Mouse (Mus musculus): ENCODE data around the gene Mocs1. TPM values are rescaled to one million over a fixed set of nuclear protein-coding genes. Genes with fewer than 3 reads are reported as not detected.
"Not testable (repeated sequence)": the region's sequence is repeated elsewhere in the genome, so short reads cannot be mapped to it uniquely, and the experiment has no call there.

Gene Mocs1
- polyA plus RNA-seq, 1 experiment = 73.1 TPM

- 90% methylated on average over 6 of the region's 6 CpGs for WGBS
- H3K4me1 ChIP-seq (ENCODE audit: control insufficient read depth, insufficient read depth, insufficient read length, low read length) = peaks cover 18% of the 10 kb centered on the region
- no peaks in the 10 kb centered on the region for H3K27me3 ChIP-seq (ENCODE audit: control insufficient read depth, insufficient read depth, low read length)
- H3K27ac ChIP-seq (ENCODE audit: insufficient read depth, low read depth, low read length) = no peak overlapping the region
- TF ChIP-seq CTCF (IDR thresholded peaks at IDR 0.05; ENCODE audit: extremely low read depth, insufficient read length, insufficient replicate concordance, low read depth, low read length) = no peak
- TF ChIP-seq POLR2A (IDR thresholded peaks at IDR 0.05; ENCODE audit: low read depth, low read length) = no peak
- H3K36me3 ChIP-seq (ENCODE audit: control insufficient read depth, insufficient read depth, low read length) = peaks cover 31% of the 10 kb centered on the region
- no peak overlapping the region for H3K4me3 ChIP-seq (ENCODE audit: low read depth, low read length)
Measured at GRCm38 (mm10) chr17:49431176-49431575, 3.0 kb downstream of the Mocs1 start.

GRCm38 (mm10) chr17:49432071-49432711 lies 4.0 kb downstream of the Mocs1 start:
- 19% methylated on average over 4 of the region's 4 CpGs for whole genome bisulfite sequencing
- peak overlapping the region; percentile 23; the same call in 1 of the 2 replicates for H3K27ac ChIP-seq (ENCODE audit: insufficient read depth, low read depth, low read length)
- TF ChIP-seq POLR2A (IDR thresholded peaks at IDR 0.05; ENCODE audit: low read depth, low read length) (no peak), CTCF (IDR thresholded peaks at IDR 0.05; ENCODE audit: extremely low read depth, insufficient read length, insufficient replicate concordance, low read depth, low read length) (no peak)
- peaks cover 18% of the 10 kb centered on the region for H3K4me1 ChIP-seq (ENCODE audit: control insufficient read depth, insufficient read depth, insufficient read length, low read length)
- H3K36me3 ChIP-seq (ENCODE audit: control insufficient read depth, insufficient read depth, low read length) = peaks cover 38% of the 10 kb centered on the region
- no peak overlapping the region for H3K4me3 ChIP-seq (ENCODE audit: low read depth, low read length)
- no peaks in the 10 kb centered on the region for H3K27me3 ChIP-seq (ENCODE audit: control insufficient read depth, insufficient read depth, low read length)

- H3K4me1 ChIP-seq (ENCODE audit: control insufficient read depth, insufficient read depth, insufficient read length, low read length) = peaks cover 18% of the 10 kb centered on the region
- H3K27me3 ChIP-seq (ENCODE audit: control insufficient read depth, insufficient read depth, low read length) = no peaks in the 10 kb centered on the region
- WGBS = 95% methylated on average over 6 of the region's 6 CpGs
- peaks cover 41% of the 10 kb centered on the region for H3K36me3 ChIP-seq (ENCODE audit: control insufficient read depth, insufficient read depth, low read length)
- no peak overlapping the region for H3K4me3 ChIP-seq (ENCODE audit: low read depth, low read length)
- TF ChIP-seq POLR2A (IDR thresholded peaks at IDR 0.05; ENCODE audit: low read depth, low read length) (no peak), CTCF (IDR thresholded peaks at IDR 0.05; ENCODE audit: extremely low read depth, insufficient read length, insufficient replicate concordance, low read depth, low read length) (no peak)
- H3K27ac ChIP-seq (ENCODE audit: insufficient read depth, low read depth, low read length) = no peak overlapping the region
Measured at GRCm38 (mm10) chr17:49433071-49433470, 4.9 kb downstream of the Mocs1 start.

GRCm38 (mm10) chr17:49434236-49434635 lies 6.1 kb downstream of the Mocs1 start:
- 85% methylated on average over 6 of the region's 6 CpGs for WGBS
- H3K4me1 ChIP-seq (ENCODE audit: control insufficient read depth, insufficient read depth, insufficient read length, low read length) = peaks cover 18% of the 10 kb centered on the region
- H3K27me3 ChIP-seq (ENCODE audit: control insufficient read depth, insufficient read depth, low read length) = no peaks in the 10 kb centered on the region
- H3K36me3 ChIP-seq (ENCODE audit: control insufficient read depth, insufficient read depth, low read length) = peaks cover 52% of the 10 kb centered on the region
- no peak overlapping the region for H3K27ac ChIP-seq (ENCODE audit: insufficient read depth, low read depth, low read length)
- H3K4me3 ChIP-seq (ENCODE audit: low read depth, low read length) = no peak overlapping the region
- TF ChIP-seq CTCF (IDR thresholded peaks at IDR 0.05; ENCODE audit: extremely low read depth, insufficient read length, insufficient replicate concordance, low read depth, low read length) (no peak), POLR2A (IDR thresholded peaks at IDR 0.05; ENCODE audit: low read depth, low read length) (no peak)

- TF ChIP-seq CTCF (IDR thresholded peaks at IDR 0.05; ENCODE audit: extremely low read depth, insufficient read length, insufficient replicate concordance, low read depth, low read length) = no peak
- TF ChIP-seq POLR2A (IDR thresholded peaks at IDR 0.05; ENCODE audit: low read depth, low read length) = no peak
- H3K4me3 ChIP-seq (ENCODE audit: low read depth, low read length) = no peak overlapping the region
- H3K27ac ChIP-seq (ENCODE audit: insufficient read depth, low read depth, low read length) = no peak overlapping the region
- 88% methylated on average over 10 of the region's 10 CpGs for WGBS
- H3K36me3 ChIP-seq (ENCODE audit: control insufficient read depth, insufficient read depth, low read length) = peaks cover 60% of the 10 kb centered on the region
- peaks cover 15% of the 10 kb centered on the region for H3K4me1 ChIP-seq (ENCODE audit: control insufficient read depth, insufficient read depth, insufficient read length, low read length)
- H3K27me3 ChIP-seq (ENCODE audit: control insufficient read depth, insufficient read depth, low read length) = no peaks in the 10 kb centered on the region
Measured at GRCm38 (mm10) chr17:49435081-49435480, 6.9 kb downstream of the Mocs1 start.

GRCm38 (mm10) chr17:49436631-49437030 lies 8.5 kb downstream of the Mocs1 start:
- TF ChIP-seq CTCF (IDR thresholded peaks at IDR 0.05; ENCODE audit: extremely low read depth, insufficient read length, insufficient replicate concordance, low read depth, low read length) (no peak), POLR2A (IDR thresholded peaks at IDR 0.05; ENCODE audit: low read depth, low read length) (no peak)
- H3K4me1 ChIP-seq (ENCODE audit: control insufficient read depth, insufficient read depth, insufficient read length, low read length) = peaks cover 14% of the 10 kb centered on the region
- H3K27ac ChIP-seq (ENCODE audit: insufficient read depth, low read depth, low read length) = no peak overlapping the region
- peaks cover 67% of the 10 kb centered on the region for H3K36me3 ChIP-seq (ENCODE audit: control insufficient read depth, insufficient read depth, low read length)
- no peak overlapping the region for H3K4me3 ChIP-seq (ENCODE audit: low read depth, low read length)
- H3K27me3 ChIP-seq (ENCODE audit: control insufficient read depth, insufficient read depth, low read length) = no peaks in the 10 kb centered on the region
- WGBS = 69% methylated on average over 6 of the region's 6 CpGs

- Histone ChIP-seq H3K4me1 (ENCODE audit: control insufficient read depth, insufficient read depth, insufficient read length, low read length) (peaks cover 14% of the 10 kb centered on the region), H3K36me3 (ENCODE audit: control insufficient read depth, insufficient read depth, low read length) (peaks cover 67% of the 10 kb centered on the region)
- not testable (repeated sequence) for H3K4me3 ChIP-seq (ENCODE audit: low read depth, low read length); H3K27me3 ChIP-seq (ENCODE audit: control insufficient read depth, insufficient read depth, low read length); H3K27ac ChIP-seq (ENCODE audit: insufficient read depth, low read depth, low read length)
Measured at GRCm38 (mm10) chr17:49437306-49437705, 9.1 kb downstream of the Mocs1 start.
